ENCODE assay signal across 7 mouse cellular contexts in genomic region chr15:57589404-57590377, GRCm38 (mm10).
DNase-seq lines count a peak whose midpoint lies in the region; ATAC-seq lines count a peak whose summit lies in the region.

No protein-coding gene starts in this region.

- no peaks in the 10 kb centered on the region for H3K9me3 ChIP-seq in forebrain, embryonic 10.5 days

- WGBS in forebrain, embryonic 10.5 days, result 55% methylated on average over 10 of the region's 12 CpGs

- peak; percentile 86 for DNase-seq in Muller cell, postnatal 12 days (ENCODE audit: inconsistent ontology term)
- DNase-seq in adipocyte (ENCODE audit: low spot score), result peak; percentile 5
- peak; percentile 69 for DNase-seq in forebrain, embryonic 10.5 days (ENCODE audit: extremely low spot score, low spot score)
- DNase-seq in kidney, postnatal 36 days, result peak; percentile 20 to 24
- DNase-seq in skeletal muscle tissue, adult 2 months (ENCODE audit: low read depth, low spot score), result peak; percentile 50
- no peak for DNase-seq in adrenal gland, adult 8-10 months

- ATAC-seq in activated CD4-positive, CD25-positive, alpha-beta regulatory T cell, adult 4 months, result no peak

- no peaks in the 10 kb centered on the region for H3K36me3 ChIP-seq in forebrain, embryonic 10.5 days (replicated peaks)

- H3K4me1 ChIP-seq in forebrain, embryonic 10.5 days, result peaks cover 20% of the 10 kb centered on the region

- no peaks in the 10 kb centered on the region for H3K27me3 ChIP-seq in forebrain, embryonic 10.5 days (ENCODE audit: poor library complexity, severe bottlenecking)

- peak overlapping the region; percentile 8; the same call in 1 of the 2 replicates for H3K4me3 ChIP-seq in forebrain, embryonic 10.5 days

- H3K27ac ChIP-seq in forebrain, embryonic 10.5 days, result peak overlapping the region; percentile 76
